Mouse (Mus musculus) MEL-GATA-1-ER (cell line): ENCODE measurements around the gene Ugt2a2.
A peak's percentile ranks its signal among the peaks of the same experiment; 100 is the strongest.
"Not testable (repeated sequence)": the region's sequence is repeated elsewhere in the genome, so short reads cannot be mapped to it uniquely, and the experiment has no call there.

Source experiments
- DNase-seq: peaks from one replicate; pipeline ENCODE4 v3.0.0-alpha.2; 2012; ENCODE audit warnings: low read depth; ENCODE audit errors: extremely low read depth

Gene Ugt2a2

GRCm38 (mm10) chr5:87482160-87482559 lies at the start of gene Ugt2a2:
TSS of gene Ugt2a2 (minus strand) at chr5:87482260.
- DNase-seq: no peak

DNA sequence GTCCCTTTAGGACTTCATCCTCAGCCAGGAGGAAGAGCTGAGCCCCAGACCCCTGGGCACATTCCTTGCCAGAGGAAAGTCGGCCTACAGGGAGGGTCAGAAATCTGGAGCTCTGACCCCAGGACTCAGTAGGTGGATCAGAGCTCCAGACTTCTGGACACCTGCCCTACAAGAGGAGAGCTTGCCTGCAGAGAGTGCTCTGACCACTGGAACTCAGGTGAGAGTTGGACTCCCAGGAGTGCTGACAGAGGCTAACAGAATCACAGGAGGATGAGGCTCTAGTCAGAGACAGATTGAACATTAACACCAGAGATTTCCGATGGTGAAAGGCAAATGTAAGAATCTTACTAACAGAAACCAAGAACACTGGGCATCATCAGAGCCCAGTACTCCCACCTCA lies 41.5 kb upstream of the Ugt2a2 start:
- not testable (repeated sequence) for DNase-seq

- DNase-seq: no peak
Observed at GRCm38 (mm10) chr5:87505776-87506458, 23.9 kb upstream of the Ugt2a2 start.

GRCm38 (mm10) chr5:87502687-87503086 lies 20.6 kb upstream of the Ugt2a2 start:
- DNase-seq: no peak

GRCm38 (mm10) chr5:87499341-87499740 lies 17.3 kb upstream of the Ugt2a2 start:
- DNase-seq: no peak

GRCm38 (mm10) chr5:87498936-87499335 lies 16.9 kb upstream of the Ugt2a2 start:
- DNase-seq: no peak

GRCm38 (mm10) chr5:87490771-87491170 lies 8.7 kb upstream of the Ugt2a2 start, which contains the start of gene Ugt2a1:
TSS of gene Ugt2a1 (minus strand) at chr5:87490871.
- DNase-seq: no peak

DNA sequence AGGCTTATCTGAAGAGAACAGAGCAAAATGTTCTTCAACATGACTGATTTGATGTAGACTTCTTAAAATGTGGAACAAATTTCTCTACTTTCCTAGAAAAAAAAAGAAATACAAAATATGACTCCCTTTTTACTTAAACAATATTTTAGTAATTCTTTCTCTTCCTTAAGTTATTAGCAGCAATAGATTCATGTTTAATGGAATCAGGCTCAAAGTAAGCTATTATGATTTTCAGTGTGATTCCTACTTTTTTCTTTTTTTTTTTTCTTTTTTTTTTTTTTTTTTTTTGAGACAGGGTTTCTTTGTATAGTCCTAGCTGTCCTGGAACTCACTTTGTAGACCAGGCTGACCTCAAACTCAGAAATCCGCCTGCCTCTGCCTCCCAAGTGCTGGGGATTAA lies 4.6 kb upstream of the Ugt2a2 start, which contains the start of gene Gm43638:
Gene Gm43638 (minus strand): TSS at position 101 of the 400 bp plus-strand sequence.
- not testable (repeated sequence) for DNase-seq

- DNase-seq: no peak
Observed at GRCm38 (mm10) chr5:87458810-87459209, 23.2 kb downstream of the Ugt2a2 start.

GRCm38 (mm10) chr5:87457701-87458100 lies 24.4 kb downstream of the Ugt2a2 start:
- DNase-seq: no peak

- no peak for DNase-seq
Observed at GRCm38 (mm10) chr5:87456216-87456850, 25.7 kb downstream of the Ugt2a2 start.

DNA sequence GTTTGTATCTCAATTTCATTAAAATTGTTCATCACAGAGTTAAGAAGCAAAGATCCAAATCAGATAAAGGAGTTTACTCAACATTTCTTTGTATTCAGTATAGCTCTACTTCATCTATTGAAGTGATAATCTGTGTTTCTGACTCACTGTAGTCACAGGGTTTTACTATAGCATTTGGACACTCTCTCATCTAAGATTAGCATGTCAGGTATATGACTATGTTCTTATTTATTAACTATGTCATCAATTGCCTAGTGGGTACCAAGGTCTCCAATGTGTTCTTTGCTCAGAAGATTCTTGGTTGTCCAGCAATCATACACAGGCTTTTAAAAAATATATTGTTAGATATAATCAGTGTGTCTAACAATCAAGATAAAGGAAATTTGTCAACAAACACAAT lies 26.5 kb downstream of the Ugt2a2 start:
- DNase-seq: no peak

DNA sequence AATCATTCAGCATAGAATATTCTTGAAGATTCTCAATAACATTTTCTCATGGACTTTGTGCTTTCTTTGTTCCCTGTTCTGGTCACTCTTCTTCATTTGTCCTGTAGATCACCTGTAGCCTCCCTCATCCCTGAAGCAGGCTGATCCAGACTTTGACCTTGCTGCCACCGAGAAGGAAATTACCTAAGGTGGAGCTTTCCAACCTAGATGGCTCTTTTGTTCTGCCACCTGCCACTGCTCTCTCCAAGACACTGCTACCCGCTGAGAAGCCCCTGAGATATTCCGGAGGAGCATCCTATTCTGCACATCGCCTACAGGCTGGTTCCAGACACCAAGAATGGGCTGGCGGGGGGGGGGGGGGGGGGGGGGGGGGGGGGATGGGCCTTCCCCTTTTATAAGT lies 29.5 kb downstream of the Ugt2a2 start:
- peak; percentile 1 for DNase-seq

- no peak for DNase-seq
Observed at GRCm38 (mm10) chr5:87436264-87436663, 45.8 kb downstream of the Ugt2a2 start.

DNA sequence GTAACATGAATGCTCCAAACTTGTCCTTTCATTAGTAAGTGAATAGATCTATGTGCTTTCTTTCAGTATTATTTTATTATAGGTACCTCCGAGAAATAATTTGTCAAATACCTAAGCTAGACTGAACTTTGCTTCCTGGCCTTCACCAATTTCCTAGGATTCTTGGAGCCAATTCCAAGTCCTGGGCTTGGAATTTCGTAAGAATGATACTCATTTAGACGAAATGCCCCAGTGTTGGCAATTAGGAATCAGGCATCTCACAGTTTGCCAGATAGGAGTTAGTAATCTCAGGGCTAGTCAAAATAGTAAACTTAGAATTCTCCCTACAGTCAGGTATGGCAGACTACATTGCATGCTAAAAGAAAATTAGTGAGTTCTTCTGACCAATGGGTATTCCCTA lies 56.4 kb downstream of the Ugt2a2 start:
- DNase-seq: no peak

GRCm38 (mm10) chr5:87424041-87424440 lies 58.0 kb downstream of the Ugt2a2 start, which contains the start of gene Ugt2b38:
TSS of gene Ugt2b38 (minus strand) at chr5:87424203.
- DNase-seq: not testable (repeated sequence)
